Mouse (Mus musculus) layer of hippocampus, adult 9-11 months (tissue): Measurements from ENCODE around the gene Ppm1e.
A peak's percentile ranks its signal among the peaks of the same experiment; 100 is the strongest.

Experiments
- DNase-seq: peaks from one replicate; pipeline ENCODE4 v3.0.0; 2022

Gene Ppm1e

GRCm38 (mm10) chr11:87358331-87359261 lies at the start of gene Ppm1e:
Ppm1e (minus strand) TSS chr11:87359023.
- DNase-seq: peak; percentile 86

GRCm38 (mm10) chr11:87404876-87405275 lies 46.1 kb upstream of the Ppm1e start, which contains the start of the genes Rad51c and Tex14:
Rad51c (minus strand) TSS chr11:87404954.
Tex14 (plus strand) TSS chr11:87405065.
- DNase-seq: peak; percentile 27

- peak; percentile 95 for DNase-seq
Measured at GRCm38 (mm10) chr11:87404111-87404853, 45.5 kb upstream of the Ppm1e start.

GRCm38 (mm10) chr11:87398402-87398801 lies 39.6 kb upstream of the Ppm1e start:
- no peak for DNase-seq

DNA sequence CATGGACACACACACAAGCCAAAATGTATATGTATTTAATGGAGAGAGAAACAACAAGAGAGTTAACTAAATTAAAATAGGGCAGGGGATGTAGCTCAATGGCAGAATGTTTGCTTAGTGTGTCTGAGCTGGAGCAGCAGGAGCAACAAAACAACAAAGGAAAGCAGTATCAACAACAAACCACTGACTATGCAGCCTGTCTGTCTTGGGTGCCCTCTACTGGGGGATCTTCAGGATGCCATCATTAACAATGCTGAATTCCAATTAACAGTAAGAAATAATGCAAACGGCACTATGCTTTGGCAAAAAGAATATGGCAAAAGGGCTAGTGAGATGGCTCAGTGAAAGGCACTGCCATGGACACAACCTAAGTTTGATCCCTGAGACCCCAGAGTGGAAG lies 35.0 kb upstream of the Ppm1e start:
- DNase-seq: peak; percentile 47

- peak; percentile 53 for DNase-seq
Measured at GRCm38 (mm10) chr11:87385676-87386075, 26.9 kb upstream of the Ppm1e start.

DNA sequence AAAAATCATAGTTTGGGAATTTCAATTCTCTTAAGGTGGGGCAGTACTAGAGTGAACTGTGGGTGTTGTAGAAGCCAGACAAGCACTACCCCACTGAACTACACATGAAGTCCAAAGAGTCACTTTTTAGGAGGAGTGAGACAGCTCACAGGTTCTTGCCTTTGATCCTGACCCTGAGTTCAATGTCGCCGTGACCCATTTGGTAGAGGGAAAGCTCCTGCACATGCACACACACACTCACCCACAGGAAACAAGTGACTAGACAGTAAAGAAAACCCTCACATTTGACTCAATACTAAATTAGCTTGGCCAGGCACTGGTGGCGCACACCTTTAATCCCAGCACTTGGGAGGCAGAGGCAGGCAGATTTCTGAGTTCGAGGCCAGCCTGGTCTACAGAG lies 25.7 kb upstream of the Ppm1e start:
- no peak for DNase-seq

DNA sequence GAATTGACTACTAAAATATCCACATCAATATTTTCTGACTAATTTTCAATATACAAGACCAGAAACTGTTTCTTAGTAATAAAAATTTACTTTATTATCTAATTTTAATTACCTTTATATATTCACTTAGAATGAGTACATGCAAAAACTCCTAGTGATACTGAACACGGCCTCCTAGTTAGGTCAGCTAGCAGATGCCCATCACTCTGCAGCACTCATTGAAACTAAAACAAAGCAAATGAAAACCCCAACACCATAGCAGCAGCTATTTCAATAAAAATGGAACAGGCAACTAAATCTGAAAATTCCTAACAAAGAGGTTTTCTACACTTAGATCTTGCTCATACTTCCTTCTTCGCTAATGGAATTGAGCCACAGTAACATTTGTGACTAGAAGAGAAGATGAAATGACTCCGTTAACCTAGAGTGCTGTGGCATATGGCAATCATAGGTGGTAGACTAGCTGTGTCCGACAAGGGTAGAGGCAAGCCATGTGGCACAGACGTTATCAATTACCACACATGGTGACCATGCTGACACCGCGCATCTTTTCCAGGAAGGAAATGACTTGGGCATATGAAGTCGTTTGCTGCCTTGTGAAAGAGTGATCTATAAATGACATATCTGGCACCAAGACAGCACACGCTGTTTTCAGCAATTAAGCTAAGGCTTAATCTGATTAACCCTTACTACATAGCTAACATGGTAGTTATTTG lies 9.2 kb upstream of the Ppm1e start:
- no peak for DNase-seq

- no peak for DNase-seq
Measured at GRCm38 (mm10) chr11:87367061-87367460, 8.2 kb upstream of the Ppm1e start.

GRCm38 (mm10) chr11:87365120-87365519 lies 6.3 kb upstream of the Ppm1e start:
- DNase-seq: no peak

DNA sequence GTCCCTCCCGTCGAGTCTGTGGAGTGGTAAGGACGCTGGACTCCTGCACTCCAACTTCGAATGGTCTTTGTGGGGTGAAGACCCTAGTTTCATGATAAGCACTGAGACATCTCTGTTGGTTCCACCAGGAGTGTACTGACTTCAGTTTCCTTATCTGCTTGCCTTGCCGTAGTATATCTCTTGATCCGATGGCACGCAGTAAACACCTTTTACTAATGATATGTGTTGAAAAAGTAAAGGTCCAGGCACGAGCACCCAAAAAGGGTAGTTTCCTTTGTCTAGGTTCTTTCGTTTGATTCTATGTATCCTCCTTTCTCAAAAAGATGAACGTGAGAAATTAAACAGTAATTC lies 414 bp upstream of the Ppm1e start:
- no peak for DNase-seq

DNA sequence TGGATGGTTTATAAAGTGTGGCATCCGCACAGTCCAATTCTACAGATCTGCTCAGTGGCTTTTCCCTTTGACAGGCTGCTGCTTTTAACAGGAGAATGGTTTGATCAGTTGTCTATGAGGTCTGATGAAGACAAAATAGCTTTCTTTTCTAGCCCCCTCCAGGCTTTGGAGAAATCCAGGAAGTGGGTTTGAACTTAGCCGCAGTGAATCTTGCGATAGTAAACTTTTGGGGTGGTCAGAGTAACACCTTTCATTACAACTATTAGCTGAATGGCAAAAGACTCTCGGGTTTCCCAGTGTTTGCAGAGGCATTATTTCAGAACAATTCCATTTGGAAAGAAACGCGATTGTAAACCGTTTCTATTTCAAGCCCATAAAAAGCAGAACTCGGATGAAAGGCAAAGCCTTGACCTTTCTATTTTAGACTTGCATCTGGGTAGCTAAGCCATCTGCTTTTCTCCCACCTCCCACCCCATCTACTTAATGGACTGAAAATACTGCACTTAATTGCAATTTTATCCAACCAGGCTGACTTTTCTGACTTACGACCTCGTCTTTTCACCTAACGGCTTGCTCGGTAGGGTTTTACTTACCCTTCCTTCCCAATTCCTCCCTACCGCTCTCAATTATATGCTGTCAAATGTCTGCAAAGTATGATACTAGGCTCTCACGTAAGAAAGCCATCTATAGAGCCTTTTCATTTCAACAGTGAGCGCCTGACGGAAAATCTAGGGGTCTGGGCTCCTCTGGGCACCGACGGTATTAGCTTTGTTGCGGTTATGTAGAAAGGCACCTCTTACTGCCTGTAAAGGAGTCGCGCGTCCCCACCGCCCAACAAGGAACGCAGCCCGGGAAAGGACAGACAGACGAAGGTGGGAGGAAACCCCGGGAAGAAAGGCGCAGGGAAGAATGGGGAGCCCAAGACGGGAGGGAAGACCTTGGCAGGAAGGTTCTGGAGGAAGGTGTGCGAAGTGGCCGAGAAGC lies 1.2 kb downstream of the Ppm1e start:
- DNase-seq: no peak

DNA sequence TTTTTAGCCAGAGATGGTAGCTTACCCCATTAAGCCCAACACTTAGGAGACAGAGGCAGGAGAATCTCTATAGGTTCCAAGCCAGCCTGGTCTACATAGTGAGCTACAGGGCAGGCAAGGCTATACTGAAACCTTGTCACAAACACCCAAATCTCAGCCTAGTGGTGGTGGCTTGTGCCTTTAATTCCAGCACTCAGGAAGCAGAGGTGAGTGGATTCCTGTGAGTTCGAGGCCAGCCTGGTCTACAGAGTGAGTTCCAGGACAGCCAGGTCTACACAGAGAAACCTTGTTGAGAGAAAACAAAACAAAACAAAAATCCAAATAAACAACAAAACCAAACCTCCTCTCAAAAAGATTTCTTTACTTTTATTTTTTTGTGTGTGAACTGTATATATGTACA lies 4.0 kb downstream of the Ppm1e start:
- DNase-seq: no peak

DNA sequence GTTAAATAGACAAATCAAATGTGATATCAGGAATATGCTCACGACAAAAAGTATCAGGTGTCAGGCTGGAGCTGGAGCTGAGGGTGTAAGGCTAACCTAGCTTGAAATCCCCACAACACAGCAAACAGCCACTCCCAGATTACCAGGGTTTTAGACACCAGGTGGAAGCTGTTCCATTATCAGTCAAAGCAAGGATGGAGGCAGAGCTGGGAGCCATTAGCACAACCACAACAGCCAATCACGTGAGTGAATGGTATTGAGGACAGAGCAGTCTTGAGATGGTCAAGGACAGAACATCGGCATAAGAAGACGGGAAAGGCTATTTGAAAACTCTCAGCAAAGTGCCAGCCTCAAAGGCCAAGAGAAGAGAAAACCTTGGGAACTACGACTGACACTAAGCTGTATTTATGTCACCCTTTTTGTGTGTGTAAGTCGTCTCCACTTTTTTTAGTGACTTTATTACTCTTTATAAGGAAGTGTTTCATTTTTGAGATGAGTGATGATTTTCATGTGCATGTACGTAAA lies 5.1 kb downstream of the Ppm1e start:
- DNase-seq: no peak

- no peak for DNase-seq
Measured at GRCm38 (mm10) chr11:87326381-87326780, 32.4 kb downstream of the Ppm1e start.

DNA sequence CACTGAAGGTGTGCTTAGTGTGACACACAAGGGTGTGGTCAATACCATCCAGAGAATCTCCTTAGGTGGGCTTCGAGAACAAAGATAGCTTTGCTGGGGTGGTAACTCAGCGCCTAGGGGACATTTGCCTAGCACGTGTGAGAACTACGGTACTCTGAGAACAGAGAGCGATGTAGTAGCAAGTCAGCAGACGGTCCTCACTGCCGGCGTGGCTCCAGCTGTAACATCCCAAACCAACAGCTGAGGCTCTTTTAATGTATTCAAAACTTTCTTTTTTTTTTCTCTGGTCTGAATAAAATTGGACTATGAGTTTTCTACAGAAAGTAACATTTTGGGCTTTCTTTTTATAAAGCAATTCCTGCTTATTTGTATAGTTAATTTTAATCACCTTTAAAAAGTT lies 36.3 kb downstream of the Ppm1e start:
- no peak for DNase-seq

DNA sequence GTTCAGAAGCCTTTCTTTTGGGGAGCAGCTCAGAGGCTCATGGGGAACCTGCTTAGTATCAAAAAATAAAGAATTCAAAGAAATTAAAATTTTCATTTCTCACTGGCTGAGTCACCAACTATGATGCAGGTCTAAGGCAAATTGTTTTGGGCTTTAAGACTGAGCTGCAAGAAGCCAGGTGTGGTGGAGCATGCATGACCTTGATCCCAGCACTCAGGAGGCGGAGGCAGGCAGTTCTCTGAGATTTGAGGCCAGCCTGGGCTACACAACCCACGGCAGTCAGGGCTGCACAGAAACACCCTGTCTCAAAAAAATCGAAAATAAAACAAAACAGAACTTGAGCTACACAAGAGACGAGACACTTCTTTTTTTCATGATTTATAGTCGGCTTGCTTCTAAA lies 38.8 kb downstream of the Ppm1e start:
- no peak for DNase-seq

GRCm38 (mm10) chr11:87318956-87319708 lies 39.7 kb downstream of the Ppm1e start:
- peak; percentile 52 for DNase-seq

DNA sequence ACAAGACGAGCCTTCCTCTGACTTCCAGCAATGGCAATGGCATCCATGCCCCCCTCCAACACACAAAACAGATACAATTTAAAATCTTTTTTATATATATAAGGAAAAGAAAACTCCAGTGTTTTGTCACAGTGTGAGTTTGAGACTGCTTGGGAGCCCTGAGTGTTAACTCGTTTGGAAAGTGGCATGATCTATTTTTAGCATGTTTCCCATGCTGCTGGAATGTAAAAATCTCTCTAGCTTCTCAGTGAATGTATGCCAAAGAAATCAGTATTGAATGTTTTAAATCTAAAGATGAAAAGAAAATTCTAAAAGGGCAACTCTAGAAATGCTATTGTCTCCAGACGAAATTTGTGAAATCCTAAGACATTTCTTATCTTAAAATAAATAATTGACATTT lies 45.3 kb downstream of the Ppm1e start:
- DNase-seq: no peak

- DNase-seq: no peak
Measured at GRCm38 (mm10) chr11:87310309-87310708, 48.5 kb downstream of the Ppm1e start.
